ENCODE assay signal across 9 mouse cellular contexts in genomic region chr9:111260360-111260985, GRCm38 (mm10). TPM values are rescaled to one million over a fixed set of nuclear protein-coding genes. Genes with fewer than 3 reads are reported as not detected.
DNase-seq lines count a peak whose midpoint lies in the region.
"Had no signal": no experiment of that assay in that cellular context is flagged by ENCODE, and none has a peak within 500 bp of the region (broad histone marks: within the 10 kb centered on the region; RNA-seq: fewer than 3 reads in every experiment).

No protein-coding gene starts in this region.

- intact Hi-C loops in left cerebral cortex, postnatal 14 days (cut with DNase I): no loop called here

- DNase-seq in gastrocnemius, adult 18-20 months (ENCODE audit: low spot score): peak; percentile 9
- DNase-seq in gastrocnemius, postnatal 10 days: no peak
- peak; percentile 59 for DNase-seq in 3T3-L1 (ENCODE audit: low read depth, low spot score)
- DNase-seq in gastrocnemius, postnatal 25 days: peak; percentile 37
- DNase-seq in left cerebral cortex, postnatal 14 days (ENCODE audit: low spot score in 2 of 2): peak; percentile 33 to 44
- DNase-seq in T-cell, adult 2 months (ENCODE audit: low spot score): no peak
- DNase-seq in kidney, postnatal 10 days: no peak
- DNase-seq in thymus, postnatal 36 days: no peak
- DNase-seq: cerebellum, adult 18-20 months had no signal

RNA-seq across cellular contexts. Expression of gene Mlh1, which starts 11.1 kb away (rescaled TPM):
- total RNA-seq in gastrocnemius, adult 18-20 months (2021): 1 to 10 TPM; 5.4 to 6.4 TPM
- total RNA-seq in gastrocnemius, postnatal 10 days (2021): 10 to 100 TPM; 11.1 to 17.8 TPM
- 1 to 10 TPM; 4.4 to 8.7 TPM for total RNA-seq in gastrocnemius, postnatal 25 days (2021)
- total RNA-seq in left cerebral cortex, postnatal 14 days (2021): 10 to 100 TPM; 16.8 to 17.9 TPM

RNA-seq across cellular contexts. Expression of gene Epm2aip1, which starts 11.3 kb away (rescaled TPM):
- total RNA-seq in gastrocnemius, adult 18-20 months (2021): 10 to 100 TPM; 19.7 to 20.4 TPM
- total RNA-seq in gastrocnemius, postnatal 10 days (2021): 10 to 100 TPM; 26.8 to 29.9 TPM
- total RNA-seq in gastrocnemius, postnatal 25 days (2021): 10 to 100 TPM; 18.8 to 19.2 TPM
- 10 to 100 TPM; 78.2 to 81.9 TPM for total RNA-seq in left cerebral cortex, postnatal 14 days (2021)

RNA-seq across cellular contexts. Expression of gene Trank1, which starts 51.1 kb away (rescaled TPM):
- under 1 TPM; 0.02 to 0.07 TPM for total RNA-seq in gastrocnemius, adult 18-20 months (2021)
- under 1 TPM; 0.49 to 0.52 TPM for total RNA-seq in gastrocnemius, postnatal 10 days (2021)
- under 1 TPM; 0.05 to 0.19 TPM for total RNA-seq in gastrocnemius, postnatal 25 days (2021)
- 100 to 1,000 TPM; 222 to 227 TPM for total RNA-seq in left cerebral cortex, postnatal 14 days (2021)

Comparison
In these comparisons a context has a peak if more than half of its experiments do, and no peak if none do; other contexts are left out.
1. DNase-seq: peak in gastrocnemius, adult 18-20 months (single experiment), 3T3-L1 (single experiment), gastrocnemius, postnatal 25 days (single experiment) and left cerebral cortex, postnatal 14 days (2 of 2); none in gastrocnemius, postnatal 10 days (single experiment), T-cell, adult 2 months (single experiment), kidney, postnatal 10 days (single experiment) and thymus, postnatal 36 days (0 of 2).
2. RNA of gene Trank1, which starts 51.1 kb away (total RNA-seq): 222 to 227 TPM in left cerebral cortex, postnatal 14 days; 0.49 to 0.52 TPM in gastrocnemius, postnatal 10 days, 0.05 to 0.19 TPM in gastrocnemius, postnatal 25 days and 0.02 to 0.07 TPM in gastrocnemius, adult 18-20 months; every median in the first group is over 100 times any median in the second.